Mouse (Mus musculus): ENCODE measurements around the gene Dtd1. TPM values are rescaled to one million over a fixed set of nuclear protein-coding genes. Genes with fewer than 3 reads are reported as not detected.

The Dtd1 gene
- polyA plus RNA-seq, 1 experiment from 2014 or later, result 47.9 TPM

- WGBS, result 74% methylated on average over 4 of the region's 4 CpGs
- Histone ChIP-seq H3K4me2 (replicated peaks; ENCODE audit: low read depth, low read length) (no peak overlapping the region), H3K27me3 (ENCODE audit: control insufficient read depth, insufficient read depth, low read length) (no peaks in the 10 kb centered on the region), H3K4me1 (ENCODE audit: control insufficient read depth, insufficient read depth, low read length) (no peaks in the 10 kb centered on the region), H3K9me3 (ENCODE audit: control insufficient read depth, low read length) (peaks cover 4% of the 10 kb centered on the region; the same call in 1 of the 2 replicates), H3K4me3 (ENCODE audit: low read length) (no peak overlapping the region), H3K9ac (ENCODE audit: low read depth, low read length) (no peak overlapping the region), H3K27ac (ENCODE audit: low read depth, low read length) (no peak overlapping the region), H3K36me3 (ENCODE audit: control insufficient read depth, insufficient read depth, low read length) (no peaks in the 10 kb centered on the region)
- ATAC-seq (ENCODE audit: low FRiP score, low TSS enrichment), result no peak
These were observed 37.5 kb downstream of the Dtd1 start for GRCm38 (mm10) chr2:144637204-144637603.

GRCm38 (mm10) chr2:144637671-144638395, 38.1 kb downstream of the Dtd1 start:
- Histone ChIP-seq H3K27me3 (ENCODE audit: control insufficient read depth, insufficient read depth, low read length) (no peaks in the 10 kb centered on the region), H3K27ac (ENCODE audit: low read depth, low read length) (no peak overlapping the region), H3K4me3 (ENCODE audit: low read length) (no peak overlapping the region), H3K9me3 (ENCODE audit: control insufficient read depth, low read length) (no peaks in the 10 kb centered on the region), H3K4me1 (ENCODE audit: control insufficient read depth, insufficient read depth, low read length) (no peaks in the 10 kb centered on the region), H3K36me3 (ENCODE audit: control insufficient read depth, insufficient read depth, low read length) (no peaks in the 10 kb centered on the region), H3K4me2 (replicated peaks; ENCODE audit: low read depth, low read length) (no peak overlapping the region), H3K9ac (ENCODE audit: low read depth, low read length) (no peak overlapping the region)
- ATAC-seq (ENCODE audit: low FRiP score, low TSS enrichment), result no peak
- 86% methylated on average over 12 of the region's 12 CpGs for WGBS

- WGBS, result 66% methylated on average over 4 of the region's 4 CpGs
- H3K27ac ChIP-seq (ENCODE audit: low read depth, low read length), result no peak overlapping the region
- H3K27me3 ChIP-seq (ENCODE audit: control insufficient read depth, insufficient read depth, low read length), result no peaks in the 10 kb centered on the region
- H3K4me1 ChIP-seq (ENCODE audit: control insufficient read depth, insufficient read depth, low read length), result no peaks in the 10 kb centered on the region
- no peak overlapping the region for H3K4me2 ChIP-seq (replicated peaks; ENCODE audit: low read depth, low read length)
- H3K4me3 ChIP-seq (ENCODE audit: low read length), result no peak overlapping the region
- ATAC-seq (ENCODE audit: low FRiP score, low TSS enrichment), result no peak
- no peaks in the 10 kb centered on the region for H3K9me3 ChIP-seq (ENCODE audit: control insufficient read depth, low read length)
- no peak overlapping the region for H3K9ac ChIP-seq (ENCODE audit: low read depth, low read length)
- H3K36me3 ChIP-seq (ENCODE audit: control insufficient read depth, insufficient read depth, low read length), result no peaks in the 10 kb centered on the region
These were observed 39.0 kb downstream of the Dtd1 start for GRCm38 (mm10) chr2:144638719-144639118.

- Histone ChIP-seq H3K36me3 (ENCODE audit: control insufficient read depth, insufficient read depth, low read length) (no peaks in the 10 kb centered on the region), H3K9ac (ENCODE audit: low read depth, low read length) (no peak overlapping the region), H3K4me1 (ENCODE audit: control insufficient read depth, insufficient read depth, low read length) (no peaks in the 10 kb centered on the region), H3K4me2 (replicated peaks; ENCODE audit: low read depth, low read length) (no peak overlapping the region), H3K9me3 (ENCODE audit: control insufficient read depth, low read length) (no peaks in the 10 kb centered on the region), H3K4me3 (ENCODE audit: low read length) (no peak overlapping the region), H3K27me3 (ENCODE audit: control insufficient read depth, insufficient read depth, low read length) (no peaks in the 10 kb centered on the region), H3K27ac (ENCODE audit: low read depth, low read length) (no peak overlapping the region)
- no peak for ATAC-seq (ENCODE audit: low FRiP score, low TSS enrichment)
- 73% methylated on average over 7 of the region's 7 CpGs for WGBS
These were observed 40.4 kb downstream of the Dtd1 start for GRCm38 (mm10) chr2:144640101-144640500.

- Histone ChIP-seq H3K4me3 (ENCODE audit: low read length) (no peak overlapping the region), H3K4me1 (ENCODE audit: control insufficient read depth, insufficient read depth, low read length) (no peaks in the 10 kb centered on the region), H3K27me3 (ENCODE audit: control insufficient read depth, insufficient read depth, low read length) (no peaks in the 10 kb centered on the region), H3K9me3 (ENCODE audit: control insufficient read depth, low read length) (no peaks in the 10 kb centered on the region), H3K36me3 (ENCODE audit: control insufficient read depth, insufficient read depth, low read length) (no peaks in the 10 kb centered on the region), H3K4me2 (replicated peaks; ENCODE audit: low read depth, low read length) (no peak overlapping the region), H3K9ac (ENCODE audit: low read depth, low read length) (no peak overlapping the region), H3K27ac (ENCODE audit: low read depth, low read length) (no peak overlapping the region)
- no peak for ATAC-seq (ENCODE audit: low FRiP score, low TSS enrichment)
- 90% methylated on average over 4 of the region's 4 CpGs for WGBS
These were observed 42.3 kb downstream of the Dtd1 start for GRCm38 (mm10) chr2:144641991-144642390.

GRCm38 (mm10) chr2:144646360-144646759, 46.7 kb downstream of the Dtd1 start:
- no peak overlapping the region for H3K4me3 ChIP-seq (ENCODE audit: low read length)
- H3K27me3 ChIP-seq (ENCODE audit: control insufficient read depth, insufficient read depth, low read length), result no peaks in the 10 kb centered on the region
- no peak for ATAC-seq (ENCODE audit: low FRiP score, low TSS enrichment)
- H3K36me3 ChIP-seq (ENCODE audit: control insufficient read depth, insufficient read depth, low read length), result no peaks in the 10 kb centered on the region
- H3K4me1 ChIP-seq (ENCODE audit: control insufficient read depth, insufficient read depth, low read length), result no peaks in the 10 kb centered on the region
- WGBS, result 62% methylated on average over 10 of the region's 10 CpGs
- H3K9me3 ChIP-seq (ENCODE audit: control insufficient read depth, low read length), result no peaks in the 10 kb centered on the region
- H3K27ac ChIP-seq (ENCODE audit: low read depth, low read length), result no peak overlapping the region
- no peak overlapping the region for H3K4me2 ChIP-seq (replicated peaks; ENCODE audit: low read depth, low read length)
- no peak overlapping the region for H3K9ac ChIP-seq (ENCODE audit: low read depth, low read length)

GRCm38 (mm10) chr2:144647151-144647550, 47.5 kb downstream of the Dtd1 start:
- Histone ChIP-seq H3K27me3 (ENCODE audit: control insufficient read depth, insufficient read depth, low read length) (no peaks in the 10 kb centered on the region), H3K4me3 (ENCODE audit: low read length) (no peak overlapping the region), H3K27ac (ENCODE audit: low read depth, low read length) (no peak overlapping the region), H3K9ac (ENCODE audit: low read depth, low read length) (no peak overlapping the region), H3K36me3 (ENCODE audit: control insufficient read depth, insufficient read depth, low read length) (no peaks in the 10 kb centered on the region), H3K4me1 (ENCODE audit: control insufficient read depth, insufficient read depth, low read length) (no peaks in the 10 kb centered on the region), H3K9me3 (ENCODE audit: control insufficient read depth, low read length) (no peaks in the 10 kb centered on the region), H3K4me2 (replicated peaks; ENCODE audit: low read depth, low read length) (no peak overlapping the region)
- no peak for ATAC-seq (ENCODE audit: low FRiP score, low TSS enrichment)
- WGBS, result 88% methylated on average over 4 of the region's 4 CpGs

GRCm38 (mm10) chr2:144649960-144650359, 50.3 kb downstream of the Dtd1 start:
- ATAC-seq (ENCODE audit: low FRiP score, low TSS enrichment), result no peak
- WGBS, result 87% methylated on average over 1 of the region's 1 CpGs
- Histone ChIP-seq H3K4me3 (ENCODE audit: low read length) (no peak overlapping the region), H3K9me3 (ENCODE audit: control insufficient read depth, low read length) (no peaks in the 10 kb centered on the region), H3K9ac (ENCODE audit: low read depth, low read length) (no peak overlapping the region), H3K4me1 (ENCODE audit: control insufficient read depth, insufficient read depth, low read length) (no peaks in the 10 kb centered on the region), H3K36me3 (ENCODE audit: control insufficient read depth, insufficient read depth, low read length) (no peaks in the 10 kb centered on the region), H3K27ac (ENCODE audit: low read depth, low read length) (no peak overlapping the region), H3K27me3 (ENCODE audit: control insufficient read depth, insufficient read depth, low read length) (no peaks in the 10 kb centered on the region), H3K4me2 (replicated peaks; ENCODE audit: low read depth, low read length) (no peak overlapping the region)

- H3K9me3 ChIP-seq (ENCODE audit: control insufficient read depth, low read length), result no peaks in the 10 kb centered on the region
- no peak overlapping the region for H3K27ac ChIP-seq (ENCODE audit: low read depth, low read length)
- no peak for ATAC-seq (ENCODE audit: low FRiP score, low TSS enrichment)
These were observed 53.1 kb downstream of the Dtd1 start for GRCm38 (mm10) chr2:144652841-144653240.

More at GRCm38 (mm10) chr2:144652841-144653240, 53.1 kb downstream of the Dtd1 start:
- H3K4me3 ChIP-seq (ENCODE audit: low read length), result no peak overlapping the region
- H3K4me1 ChIP-seq (ENCODE audit: control insufficient read depth, insufficient read depth, low read length), result no peaks in the 10 kb centered on the region
- no peaks in the 10 kb centered on the region for H3K27me3 ChIP-seq (ENCODE audit: control insufficient read depth, insufficient read depth, low read length)
- H3K9ac ChIP-seq (ENCODE audit: low read depth, low read length), result no peak overlapping the region
- 94% methylated on average over 4 of the region's 4 CpGs for whole genome bisulfite sequencing
- H3K4me2 ChIP-seq (replicated peaks; ENCODE audit: low read depth, low read length), result no peak overlapping the region
- H3K36me3 ChIP-seq (ENCODE audit: control insufficient read depth, insufficient read depth, low read length), result no peaks in the 10 kb centered on the region
